Mouse (Mus musculus): Measurements from ENCODE around the gene Gabbr2.

- no peak for TF ChIP-seq CTCF (IDR thresholded peaks at IDR 0.05; ENCODE audit: control insufficient read depth, insufficient read depth, insufficient read length)
- TF ChIP-seq USF1 (IDR thresholded peaks at IDR 0.05; ENCODE audit: low read depth), result no peak
Observed at GRCm38 (mm10) chr4:46853852-46854460, 137.7 kb downstream of the Gabbr2 start.

Data from C2C12 (cell line).